Mouse (Mus musculus) spleen, adult 2 months (tissue): ENCODE measurements at regions not wholly inside any gene's neighbourhood (a gene's known extent, or its start where the extent isn't known, plus 50 kb on each side); places are given as distances from the start of the nearest gene placed in this dataset.

ENCODE experiments used
- DNase-seq, 2 experiments: peaks; one replicate each; pipeline versions ENCODE4 v3.0.0 to v3.0.0-alpha.2; 2012 to 2021; ENCODE audit warnings: low spot score in 2 of 2, low read depth in 1 of 2
- H3K27ac ChIP-seq: fragments of 200-500 bp; 2 replicates; pipeline ENCODE4 v1.5.1; 2012; ENCODE audit warnings: low read length, inconsistent platforms; ENCODE audit not compliant: insufficient read depth
- H3K27me3 ChIP-seq: fragments of 200-500 bp; 2 replicates; pipeline ENCODE4 v1.6.1; 2012; ENCODE audit warnings: mild to moderate bottlenecking, moderate library complexity, low read length, inconsistent platforms; ENCODE audit not compliant: control insufficient read depth, insufficient read depth
- H3K36me3 ChIP-seq: fragments of 200-500 bp; 2 replicates; pipeline ENCODE4 v1.6.1; 2012; ENCODE audit warnings: mild to moderate bottlenecking, low read length, inconsistent platforms; ENCODE audit not compliant: control insufficient read depth, insufficient read depth
- H3K4me1 ChIP-seq: fragments of 200-500 bp; 2 replicates; pipeline ENCODE4 v1.6.1; 2011; ENCODE audit warnings: inconsistent platforms; ENCODE audit not compliant: control insufficient read depth, insufficient read depth, insufficient read length
- H3K4me3 ChIP-seq: fragments of 200-500 bp; 2 replicates; pipeline ENCODE4 v1.5.1; 2011; ENCODE audit warnings: mild to moderate bottlenecking, inconsistent platforms; ENCODE audit not compliant: insufficient read depth, insufficient read length; ENCODE audit errors: extremely low read depth
- CTCF ChIP-seq: fragments of 200-500 bp; IDR thresholded peaks from 2 replicates; pipeline ENCODE4 v1.5.1; 2011; ENCODE audit warnings: mild to moderate bottlenecking, inconsistent platforms; ENCODE audit not compliant: insufficient read depth, insufficient read length, insufficient replicate concordance; ENCODE audit errors: extremely low read depth
- POLR2A ChIP-seq: fragments of 200-500 bp; IDR thresholded peaks from 2 replicates; pipeline ENCODE4 v1.6.1; 2011; ENCODE audit warnings: low read depth, low read length, inconsistent platforms
- WGBS: fragments of 180-500 bp; shearing (Covaris S2); methylation state at CpG from one replicate; pipeline ENCODE4 v1.1.7; 2018; 5-methylcytosine and 5-hydroxymethylcytosine counted together

- 92% methylated on average over 10 of the region's 10 CpGs for WGBS
- DNase-seq = no peak
- no peaks in the 10 kb centered on the region for H3K27me3 ChIP-seq
- TF ChIP-seq POLR2A (no peak), CTCF (no peak)
- no peaks in the 10 kb centered on the region for H3K36me3 ChIP-seq
- H3K4me3 ChIP-seq = no peak overlapping the region
- H3K4me1 ChIP-seq = no peaks in the 10 kb centered on the region
- H3K27ac ChIP-seq = no peak overlapping the region
Measured at GRCm38 (mm10) chr10:126452057-126452622, 449.0 kb downstream of the Atp23 start.

- Histone ChIP-seq H3K4me1 (no peaks in the 10 kb centered on the region; the same call in 1 of the 2 replicates), H3K27ac (no peak overlapping the region), H3K36me3 (no peaks in the 10 kb centered on the region), H3K27me3 (no peaks in the 10 kb centered on the region), H3K4me3 (no peak overlapping the region)
- DNase-seq = no peak
- TF ChIP-seq CTCF (no peak), POLR2A (no peak)
Measured at GRCm38 (mm10) chr10:126431222-126431621, 465.3 kb downstream of the Lrig3 start.

- TF ChIP-seq POLR2A (no peak), CTCF (no peak)
- no peaks in the 10 kb centered on the region for H3K36me3 ChIP-seq
- no peaks in the 10 kb centered on the region for H3K27me3 ChIP-seq
- no peak overlapping the region for H3K27ac ChIP-seq
- no peaks in the 10 kb centered on the region; the same call in 1 of the 2 replicates for H3K4me1 ChIP-seq
- H3K4me3 ChIP-seq = no peak overlapping the region
- no peak for DNase-seq
- 85% methylated on average over 8 of the region's 8 CpGs for WGBS
Measured at GRCm38 (mm10) chr10:126430346-126430745, 464.4 kb downstream of the Lrig3 start.

- Histone ChIP-seq H3K36me3 (no peaks in the 10 kb centered on the region), H3K4me3 (no peak overlapping the region), H3K27ac (no peak overlapping the region), H3K27me3 (no peaks in the 10 kb centered on the region), H3K4me1 (no peaks in the 10 kb centered on the region; the same call in 1 of the 2 replicates)
- 91% methylated on average over 1 of the region's 1 CpGs for WGBS
- TF ChIP-seq CTCF = no peak
- TF ChIP-seq POLR2A = no peak
- DNase-seq = no peak
Measured at GRCm38 (mm10) chr10:126429502-126429901, 463.5 kb downstream of the Lrig3 start.

- no peaks in the 10 kb centered on the region for H3K4me1 ChIP-seq
- no peak overlapping the region for H3K4me3 ChIP-seq
- no peaks in the 10 kb centered on the region for H3K36me3 ChIP-seq
- 67% methylated on average over 6 of the region's 6 CpGs for WGBS
- H3K27ac ChIP-seq = no peak overlapping the region
- no peak for DNase-seq
- TF ChIP-seq CTCF (no peak), POLR2A (no peak)
- no peaks in the 10 kb centered on the region for H3K27me3 ChIP-seq
Measured at GRCm38 (mm10) chr10:126422066-126422465, 456.1 kb downstream of the Lrig3 start.

- Histone ChIP-seq H3K4me3 (no peak overlapping the region), H3K36me3 (no peaks in the 10 kb centered on the region), H3K27ac (no peak overlapping the region), H3K27me3 (no peaks in the 10 kb centered on the region), H3K4me1 (no peaks in the 10 kb centered on the region)
- no peak for DNase-seq
- 88% methylated on average over 7 of the region's 7 CpGs for WGBS
- TF ChIP-seq CTCF (no peak), POLR2A (no peak)
Measured at GRCm38 (mm10) chr10:126413786-126414185, 447.8 kb downstream of the Lrig3 start.

GRCm38 (mm10) chr10:126392235-126392634, 426.3 kb downstream of the Lrig3 start:
- H3K27me3 ChIP-seq = no peaks in the 10 kb centered on the region
- no peak overlapping the region for H3K4me3 ChIP-seq
- H3K36me3 ChIP-seq = no peaks in the 10 kb centered on the region
- no peak for DNase-seq
- TF ChIP-seq CTCF (no peak), POLR2A (no peak)
- H3K27ac ChIP-seq = no peak overlapping the region
- H3K4me1 ChIP-seq = no peaks in the 10 kb centered on the region
- WGBS = 94% methylated on average over 2 of the region's 3 CpGs
